Mouse (Mus musculus) G1E (cell line): ENCODE measurements around the gene Carns1. TPM values are rescaled to one million over a fixed set of nuclear protein-coding genes. Genes with fewer than 3 reads are reported as not detected.

Experiments used
- ATAC-seq: 2 replicates; pipeline ENCODE4 v1.8.0; 2016; ENCODE audit warnings: mild to moderate bottlenecking; ENCODE audit not compliant: insufficient number of reproducible peaks, poor library complexity, low FRiP score, severe bottlenecking; ENCODE audit errors: extremely low read depth
- DNase-seq: peaks from one replicate; pipeline ENCODE4 v3.0.0; 2012; ENCODE audit warnings: low spot score
- H3K27me3 ChIP-seq: 2 replicates; pipeline ENCODE4 v1.6.1; 2012; ENCODE audit warnings: mild to moderate bottlenecking, low read length, inconsistent platforms; ENCODE audit not compliant: insufficient read depth
- H3K36me3 ChIP-seq: replicated peaks from 2 replicates; pipeline ENCODE3; 2012; ENCODE audit warnings: mild to moderate bottlenecking, inconsistent platforms
- H3K4me1 ChIP-seq: 2 replicates; pipeline ENCODE4 v1.6.1; 2012; ENCODE audit warnings: low read depth, low read length, inconsistent platforms, mixed read lengths; ENCODE audit not compliant: insufficient read depth
- H3K4me3 ChIP-seq: 2 replicates; pipeline ENCODE4 v1.5.1; 2012; ENCODE audit warnings: low read depth, mild to moderate bottlenecking, inconsistent platforms, low read length, moderate library complexity, mixed read lengths
- H3K9me3 ChIP-seq: replicated peaks from 2 replicates; pipeline ENCODE4 v1.6.1; 2012; ENCODE audit warnings: inconsistent platforms
- CTCF ChIP-seq: IDR thresholded peaks from 2 replicates; pipeline ENCODE4 v1.5.1; 2012; ENCODE audit warnings: low read depth, low read length, inconsistent platforms, mixed read lengths
- GATA1 ChIP-seq: IDR thresholded peaks from 2 replicates; pipeline ENCODE4 v1.6.1; 2012; ENCODE audit warnings: borderline replicate concordance, low read length, inconsistent platforms, mixed read lengths
- GATA2 ChIP-seq: IDR thresholded peaks from 2 replicates; pipeline ENCODE4 v1.6.1; 2012; ENCODE audit warnings: low read depth, low read length, inconsistent platforms, borderline replicate concordance
- POLR2AphosphoS5 ChIP-seq: IDR thresholded peaks from 2 replicates; pipeline ENCODE4 v1.6.1; 2012; ENCODE audit warnings: low read depth, low read length, inconsistent platforms; ENCODE audit not compliant: insufficient replicate concordance
- TAL1 ChIP-seq: conservative IDR thresholded peaks from 2 replicates; pipeline ENCODE4 v1.6.1; 2012; ENCODE audit warnings: low read depth, low read length, inconsistent platforms, mixed read lengths
- polyA plus RNA-seq: library from polyadenylated mRNA; stranded (reverse); fragments of >175 nt; gene quantifications from 2 replicates; pipeline ENCODE4 v1.2.3, GENCODE M21; 2012
- total RNA-seq, 2 experiments: library from RNA; stranded (forward) in 1 of 2; stranded (reverse) in 1 of 2; fragments of 200-1000 nt in 1 of 2; fragments of >200 nt in 1 of 2; fragmentation: Nextera tagmentation in 1 of 2; gene quantifications; 2 replicates each; pipeline ENCODE4 v1.2.3; 2014 to 2017

Gene Carns1
- total and polyA plus RNA-seq, 3 experiments: 0.48 to 1.2 (median 0.55) TPM

DNA sequence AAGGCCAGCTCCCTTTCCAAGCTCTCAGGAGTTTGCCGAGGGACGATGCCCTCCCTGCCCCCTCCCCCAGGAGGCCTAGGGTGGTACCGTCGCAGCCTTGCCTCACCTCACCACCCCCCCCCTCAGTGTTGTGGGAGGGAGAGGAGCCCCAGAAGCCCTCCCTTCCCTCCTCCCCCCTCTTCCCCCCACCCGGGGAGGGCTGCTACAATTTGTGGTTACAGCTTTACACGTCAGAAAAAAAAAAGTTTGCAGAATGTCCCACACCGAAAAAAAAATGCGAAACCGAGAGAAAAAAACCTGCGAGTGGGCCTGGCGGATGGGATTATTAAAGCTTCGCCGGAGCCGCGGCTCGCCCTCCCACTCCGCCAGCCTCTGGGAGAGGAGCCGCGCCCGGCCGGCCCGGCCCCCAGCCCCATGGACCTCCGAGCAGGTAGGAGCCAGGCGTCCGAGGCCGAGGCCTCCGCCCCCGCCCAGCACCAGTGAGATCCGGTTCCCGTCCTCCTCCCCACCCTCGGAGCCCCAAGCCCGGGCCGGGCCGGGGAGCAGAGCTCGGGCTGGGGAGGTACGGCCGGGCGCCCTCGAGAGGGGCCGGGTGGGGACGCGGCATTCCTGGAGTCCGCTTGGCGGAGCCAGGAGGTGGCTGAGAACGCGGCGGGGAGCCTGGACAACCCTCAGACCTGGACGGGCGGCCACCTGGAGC is 38.9 kb upstream of the Carns1 start, which contains the start of the genes Clcf1 and AC109138.7:
Clcf1 (plus strand) TSS at position 168 of the 700 bp plus-strand sequence.
AC109138.7 (plus strand) TSS at position 287 of the 700 bp plus-strand sequence.
- no peaks in the 10 kb centered on the region for H3K36me3 ChIP-seq
- no peak for DNase-seq
- H3K4me3 ChIP-seq: peak within 1 kb of the TSS; percentile 60; the same call in 1 of the 2 replicates
- H3K4me1 ChIP-seq: peaks cover 26% of the 10 kb centered on the region
- ATAC-seq: no peak
- no peak for TF ChIP-seq TAL1
- peaks cover 88% of the 10 kb centered on the region for H3K27me3 ChIP-seq
- H3K9me3 ChIP-seq: no peaks in the 10 kb centered on the region

DNA sequence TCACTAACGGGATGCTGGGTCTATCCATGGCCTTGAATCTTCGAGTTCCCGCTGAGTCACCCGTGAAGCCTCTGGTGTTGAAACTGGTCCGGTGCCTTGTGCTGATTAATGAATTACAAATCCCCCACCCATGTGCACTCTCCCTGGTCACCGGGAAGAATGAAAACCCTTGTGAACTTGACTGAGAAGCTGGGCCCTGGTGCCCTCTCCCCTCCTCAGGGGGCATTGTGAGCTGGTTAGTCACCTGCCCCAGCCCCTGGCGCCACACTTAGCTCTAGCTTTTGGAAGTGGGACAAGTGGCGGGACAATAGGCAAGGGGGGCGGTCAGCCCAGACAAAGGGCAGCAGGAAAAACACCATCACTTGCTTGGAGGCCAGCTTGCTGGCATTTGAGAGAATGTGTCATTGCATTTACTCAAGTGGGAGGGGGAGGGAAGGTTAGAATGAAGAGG is 38.3 kb upstream of the Carns1 start:
- H3K36me3 ChIP-seq: no peaks in the 10 kb centered on the region
- no peak for TF ChIP-seq TAL1
- TF ChIP-seq POLR2AphosphoS5: no peak
- no peak for TF ChIP-seq GATA1
- TF ChIP-seq GATA2: no peak
- no peak for TF ChIP-seq CTCF
- peaks cover 33% of the 10 kb centered on the region for H3K4me1 ChIP-seq
- ATAC-seq: no peak
- H3K4me3 ChIP-seq: peak overlapping the region; percentile 60; the same call in 1 of the 2 replicates
- H3K9me3 ChIP-seq: no peaks in the 10 kb centered on the region
- H3K27me3 ChIP-seq: peaks cover 92% of the 10 kb centered on the region
- no peak for DNase-seq

DNA sequence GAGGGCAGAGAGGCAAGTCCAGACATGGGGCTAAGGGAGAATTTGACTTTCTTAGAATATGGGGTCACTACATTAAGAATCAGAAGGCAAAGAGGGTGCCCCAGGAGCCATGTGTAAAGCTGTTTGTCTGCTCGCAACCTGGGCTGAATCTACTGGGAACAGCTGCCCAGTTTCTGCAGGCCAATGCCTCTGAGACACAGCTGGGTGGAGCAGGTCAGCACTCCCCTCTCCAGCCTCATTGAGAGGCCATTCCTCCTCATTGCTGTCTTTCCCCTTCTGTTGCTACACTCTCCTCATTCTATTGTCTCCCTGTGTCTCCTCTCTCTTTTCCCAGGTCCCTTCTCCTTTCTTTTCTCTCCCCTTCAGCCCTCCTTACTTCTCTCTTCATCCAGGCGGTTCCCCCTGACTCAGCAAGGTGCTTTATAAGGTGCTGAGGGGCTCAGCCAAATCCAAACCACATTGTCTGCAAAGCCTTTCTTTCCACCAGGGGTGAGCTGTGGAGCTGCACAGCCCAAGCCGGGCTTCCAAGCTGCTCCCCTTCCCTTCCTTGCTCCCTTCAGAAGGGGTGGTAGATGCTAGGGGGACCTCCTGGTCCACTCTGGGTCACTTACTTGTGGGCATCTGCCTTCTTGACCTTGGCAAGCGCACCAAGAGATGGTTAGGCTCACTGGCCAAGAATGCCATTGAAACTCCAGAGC is 36.8 kb upstream of the Carns1 start:
- no peak for DNase-seq
- Histone ChIP-seq H3K36me3 (no peaks in the 10 kb centered on the region), H3K9me3 (no peaks in the 10 kb centered on the region), H3K4me1 (peaks cover 39% of the 10 kb centered on the region), H3K4me3 (no peak overlapping the region), H3K27me3 (peaks cover 90% of the 10 kb centered on the region)
- TF ChIP-seq CTCF (no peak), GATA2 (no peak), GATA1 (no peak), TAL1 (no peak)
- no peak for ATAC-seq

DNA sequence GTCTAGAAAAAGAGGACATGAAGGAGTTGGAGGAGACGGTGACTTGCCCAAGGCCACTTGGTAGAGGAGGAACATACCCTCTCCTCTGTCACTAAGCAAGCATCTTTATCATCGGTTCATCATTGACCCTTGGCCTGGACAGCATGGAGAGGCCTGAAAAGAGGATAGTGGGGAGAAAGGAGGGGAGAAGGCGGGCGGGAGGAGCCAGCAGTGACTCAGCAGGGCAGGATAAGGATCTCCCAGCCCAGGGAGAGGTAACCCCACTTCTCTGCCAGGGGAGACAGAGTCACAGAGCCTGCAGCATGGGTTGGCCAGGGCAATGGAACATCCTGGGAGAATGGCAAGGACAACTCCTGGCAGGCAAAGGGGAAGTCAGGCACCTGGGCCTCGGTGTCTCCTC is 33.3 kb upstream of the Carns1 start:
- Histone ChIP-seq H3K4me1 (peaks cover 18% of the 10 kb centered on the region), H3K36me3 (no peaks in the 10 kb centered on the region), H3K9me3 (no peaks in the 10 kb centered on the region), H3K4me3 (no peak overlapping the region; the same call in 1 of the 2 replicates), H3K27me3 (peaks cover 87% of the 10 kb centered on the region)
- ATAC-seq (no peak), DNase-seq (no peak)
- TF ChIP-seq POLR2AphosphoS5 (no peak), TAL1 (no peak), GATA2 (no peak), GATA1 (no peak), CTCF (no peak)

DNA sequence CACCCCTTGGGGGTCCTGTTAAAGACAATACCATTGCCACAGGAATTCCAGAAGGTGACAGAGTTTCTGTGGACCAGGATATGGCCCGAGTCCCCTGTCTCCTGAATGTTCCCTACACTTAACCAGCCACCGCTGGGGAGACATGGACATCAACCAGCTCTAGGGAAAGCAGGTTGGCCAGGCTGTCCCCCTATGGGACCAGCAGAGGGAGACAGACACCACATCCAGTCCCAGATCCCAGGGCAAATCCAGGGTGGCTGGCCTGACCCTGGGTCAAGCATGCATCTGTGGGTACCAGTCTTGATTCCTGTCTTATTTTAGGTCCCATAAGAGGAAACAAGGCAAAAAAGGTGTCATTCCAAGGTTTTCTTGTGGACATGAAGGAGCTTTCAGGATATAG is 31.7 kb upstream of the Carns1 start:
- Histone ChIP-seq H3K4me1 (peaks cover 26% of the 10 kb centered on the region), H3K9me3 (no peaks in the 10 kb centered on the region), H3K4me3 (no peak overlapping the region), H3K27me3 (peaks cover 77% of the 10 kb centered on the region), H3K36me3 (no peaks in the 10 kb centered on the region)
- DNase-seq: peak; percentile 79
- peak; percentile 45; the same call in 1 of the 2 replicates for ATAC-seq
- TF ChIP-seq CTCF (peak; percentile 83), GATA2 (no peak)

DNA sequence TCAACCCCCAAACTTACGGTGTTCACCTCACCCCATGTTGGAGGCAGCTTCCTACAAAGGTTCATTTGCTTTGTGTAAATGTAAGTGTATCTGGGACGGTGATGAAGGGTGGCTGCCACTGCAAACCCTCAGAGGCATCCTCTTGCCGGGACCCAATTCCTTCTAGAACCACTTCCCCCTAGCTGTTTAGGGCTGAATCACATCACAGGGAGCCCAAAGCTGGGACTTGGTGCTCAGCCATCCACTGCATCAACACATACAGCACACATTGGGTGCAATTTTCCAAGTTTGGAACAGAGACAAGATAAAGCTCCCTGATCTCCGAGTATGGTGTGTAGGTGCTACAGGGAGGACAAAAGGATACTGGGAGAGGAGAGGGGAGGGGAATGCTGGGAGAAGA is 29.6 kb upstream of the Carns1 start:
- ATAC-seq (no peak), DNase-seq (no peak)
- Histone ChIP-seq H3K36me3 (peaks cover 9% of the 10 kb centered on the region), H3K4me3 (no peak overlapping the region), H3K4me1 (peaks cover 42% of the 10 kb centered on the region), H3K27me3 (peaks cover 58% of the 10 kb centered on the region), H3K9me3 (no peaks in the 10 kb centered on the region)
- TF ChIP-seq CTCF: no peak
- TF ChIP-seq GATA2: no peak
- TF ChIP-seq POLR2AphosphoS5: no peak
- TF ChIP-seq TAL1: no peak
- no peak for TF ChIP-seq GATA1
